Mouse (Mus musculus) MEL (cell line): ENCODE data around the gene Zfpm1. TPM values are rescaled to one million over a fixed set of nuclear protein-coding genes. Genes with fewer than 3 reads are reported as not detected.

Experiments
- DNase-seq: peaks from one replicate; pipeline ENCODE4 v3.0.0; 2011; ENCODE audit warnings: low read depth, low spot score
- H3K27ac ChIP-seq: 2 replicates; pipeline ENCODE4 v1.5.1; 2012; ENCODE audit warnings: low read depth, mild to moderate bottlenecking, control low read depth, low read length, moderate library complexity; ENCODE audit not compliant: control insufficient read depth
- H3K27me3 ChIP-seq, 2 experiments: fragments of 150-350 bp in 1 of 2; sonication (generic) in 1 of 2; 2 replicates each; pipeline ENCODE4 v1.6.1; 2012; ENCODE audit warnings: low read length in 2 of 2, mild to moderate bottlenecking in 2 of 2, improper control_type of control experiment in 1 of 2, moderate library complexity in 1 of 2; ENCODE audit not compliant: insufficient read depth in 2 of 2, control insufficient read depth in 1 of 2
- H3K36me3 ChIP-seq, 2 experiments: 2 replicates each; pipeline ENCODE4 v1.6.1; 2012 to 2014; ENCODE audit warnings: low read length in 2 of 2, improper control_type of control experiment in 1 of 2, inconsistent platforms in 1 of 2, mild to moderate bottlenecking in 1 of 2; ENCODE audit not compliant: insufficient read depth in 2 of 2, control insufficient read depth in 1 of 2
- H3K4me1 ChIP-seq, 2 experiments: fragments of 150-350 bp in 1 of 2; sonication (generic) in 1 of 2; 2 replicates each; pipeline ENCODE4 v1.6.1; 2012; ENCODE audit warnings: low read length in 2 of 2, improper control_type of control experiment in 1 of 2, mild to moderate bottlenecking in 1 of 2; ENCODE audit not compliant: insufficient read depth in 2 of 2, control insufficient read depth in 1 of 2
- H3K4me3 ChIP-seq, 2 experiments: fragments of 150-350 bp in 1 of 2; sonication (generic) in 1 of 2; 2 replicates each; pipeline ENCODE4 v1.5.1; 2012; ENCODE audit warnings: low read depth in 2 of 2, low read length in 2 of 2, mild to moderate bottlenecking in 2 of 2, moderate library complexity in 2 of 2, control low read depth in 1 of 2, improper control_type of control experiment in 1 of 2; ENCODE audit not compliant: control insufficient read depth in 1 of 2, insufficient read depth in 1 of 2
- H3K79me2 ChIP-seq: 2 replicates; pipeline ENCODE4 v1.6.1; 2012; ENCODE audit warnings: mild to moderate bottlenecking, low read length, moderate library complexity; ENCODE audit not compliant: control insufficient read depth, poor library complexity, insufficient read depth
- H3K9ac ChIP-seq: 2 replicates; pipeline ENCODE4 v1.6.1; 2012; ENCODE audit warnings: low read depth, mild to moderate bottlenecking, control low read depth, low read length, moderate library complexity; ENCODE audit not compliant: control insufficient read depth, poor library complexity, severe bottlenecking
- H3K9me3 ChIP-seq: fragments of 150-350 bp; sonication (generic); replicated peaks from 2 replicates; pipeline ENCODE4 v1.6.1; 2012; ENCODE audit warnings: mild to moderate bottlenecking, low read length, improper control_type of control experiment, moderate library complexity; ENCODE audit not compliant: insufficient read depth
- CHD1 ChIP-seq: IDR thresholded peaks from 2 replicates; pipeline ENCODE4 v1.6.1; 2012; ENCODE audit warnings: low read depth, mild to moderate bottlenecking, inconsistent platforms, low read length, improper control_type of control experiment
- ELF1 ChIP-seq: IDR thresholded peaks from 2 replicates; pipeline ENCODE4 v1.6.1; 2014; ENCODE audit warnings: low read depth, mild to moderate bottlenecking, inconsistent platforms, low read length, improper control_type of control experiment, moderate library complexity
- MAFK ChIP-seq: IDR thresholded peaks from 2 replicates; pipeline ENCODE4 v1.6.1; 2011; ENCODE audit warnings: low read depth, mild to moderate bottlenecking, low read length, improper control_type of control experiment, borderline replicate concordance
- MYC ChIP-seq: IDR thresholded peaks from 2 replicates; pipeline ENCODE4 v1.6.1; 2011; ENCODE audit warnings: low read depth, mild to moderate bottlenecking, low read length, improper control_type of control experiment, moderate library complexity
- NRF1 ChIP-seq: IDR thresholded peaks from 2 replicates; pipeline ENCODE4 v1.6.1; 2014; ENCODE audit warnings: low read depth, mild to moderate bottlenecking, inconsistent platforms, low read length, improper control_type of control experiment, moderate library complexity; ENCODE audit not compliant: poor library complexity, insufficient read depth, severe bottlenecking
- SMC3 ChIP-seq: IDR thresholded peaks from 2 replicates; pipeline ENCODE4 v1.6.1; 2011; ENCODE audit warnings: low read depth, low read length, improper control_type of control experiment
- TAL1 ChIP-seq: IDR thresholded peaks from 2 replicates; pipeline ENCODE4 v1.6.1; 2012; ENCODE audit warnings: mild to moderate bottlenecking, inconsistent platforms, low read length, moderate library complexity, mixed read lengths
- USF1 ChIP-seq: IDR thresholded peaks from 2 replicates; pipeline ENCODE4 v1.6.1; 2014; ENCODE audit warnings: low read depth, mild to moderate bottlenecking, inconsistent platforms, low read length, improper control_type of control experiment, moderate library complexity
- ZMIZ1 ChIP-seq: IDR thresholded peaks from 2 replicates; pipeline ENCODE4 v1.6.1; 2012; ENCODE audit warnings: low read depth, mild to moderate bottlenecking, inconsistent platforms, low read length, improper control_type of control experiment, moderate library complexity
- polyA plus RNA-seq, 2 experiments: library from polyadenylated mRNA; stranded (reverse) in 1 of 2; unstranded in 1 of 2; fragments of >175 nt in 1 of 2; fragments of >200 nt in 1 of 2; gene quantifications; 2 replicates each; pipeline versions ENCODE4 v1.2.1 to v1.2.4; 2012; ENCODE audit warnings: low replicate concordance in 2 of 2, low read depth in 1 of 2; ENCODE audit not compliant: insufficient read length in 2 of 2, insufficient read depth in 1 of 2, missing spikeins in 1 of 2
- total RNA-seq: library from RNA; depleted of rRNA; stranded (reverse); fragments of 300-350 nt; gene quantifications from 2 replicates; pipeline ENCODE4 v1.2.3, GENCODE M21; 2012

The Zfpm1 gene
- total and polyA plus RNA-seq, 3 experiments = 133 to 343 (median 260) TPM

DNA sequence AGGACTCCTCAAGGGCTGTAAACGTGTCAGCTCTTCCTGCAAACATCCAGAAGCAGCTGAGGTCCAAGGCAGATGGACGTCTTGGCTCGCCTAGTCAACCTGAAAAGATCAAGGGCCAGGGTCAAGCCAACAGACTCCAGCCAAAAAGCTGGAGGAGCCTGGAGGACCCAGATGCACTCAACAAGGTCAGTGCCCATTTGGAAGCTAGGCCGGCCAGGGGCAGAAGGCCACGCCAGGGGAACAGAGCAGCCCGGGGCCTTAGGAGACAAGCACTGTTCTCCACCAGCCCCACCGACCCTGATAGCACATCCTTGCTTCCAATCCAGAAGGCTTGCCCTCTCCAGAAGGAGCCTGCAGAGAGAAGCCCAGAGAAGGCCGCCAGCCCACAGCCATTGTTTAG, 16.4 kb upstream of the Zfpm1 start:
- Histone ChIP-seq H3K36me3 (0 out of 4 replicates have a peak, but pooled peaks cover 0 to 2% of the 10 kb centered on the region in 2 experiments), H3K9ac (no peak overlapping the region), H3K9me3 (no peaks in the 10 kb centered on the region), H3K79me2 (no peaks in the 10 kb centered on the region), H3K27me3 (no peaks in the 10 kb centered on the region), H3K4me3 (no peak overlapping the region), H3K27ac (no peak overlapping the region), H3K4me1 (no peaks in the 10 kb centered on the region; a peak in 1 of 4 replicates)
- DNase-seq = no peak
- TF ChIP-seq ZMIZ1 (no peak), SMC3 (no peak), MAFK (no peak)

DNA sequence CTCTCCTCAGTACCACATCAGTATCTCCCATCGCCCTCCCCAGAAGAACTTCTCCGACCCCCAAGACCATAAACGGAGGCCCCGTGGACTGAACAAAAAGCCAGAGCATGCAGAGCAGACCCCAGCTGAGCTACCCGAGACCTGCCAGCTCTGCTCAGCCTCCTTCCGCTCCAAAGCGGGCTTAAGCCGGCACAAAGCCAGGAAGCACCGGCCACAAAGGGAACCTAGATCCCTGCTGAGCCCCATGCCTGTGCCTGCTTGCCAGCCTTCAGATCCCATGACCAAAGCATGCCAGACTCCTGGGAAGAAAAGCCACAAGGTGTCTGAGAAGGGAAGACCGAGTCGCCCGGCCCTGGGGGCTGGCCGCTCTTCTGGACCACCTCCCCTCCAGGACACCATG, 15.1 kb upstream of the Zfpm1 start:
- no peaks in the 10 kb centered on the region for H3K79me2 ChIP-seq
- H3K4me1 ChIP-seq = no peaks in the 10 kb centered on the region; a peak in 1 of 4 replicates
- H3K9ac ChIP-seq = no peak overlapping the region
- H3K27ac ChIP-seq = no peak overlapping the region
- H3K9me3 ChIP-seq = no peaks in the 10 kb centered on the region
- 0 out of 4 replicates have a peak, but pooled peaks cover 0 to 2% of the 10 kb centered on the region in 2 experiments for H3K36me3 ChIP-seq
- H3K27me3 ChIP-seq = no peaks in the 10 kb centered on the region
- TF ChIP-seq NRF1 = no peak
- TF ChIP-seq MYC = no peak
- TF ChIP-seq ELF1 = no peak
- TF ChIP-seq TAL1 = no peak
- no peak for TF ChIP-seq USF1
- no peak overlapping the region for H3K4me3 ChIP-seq
- no peak for DNase-seq

DNA sequence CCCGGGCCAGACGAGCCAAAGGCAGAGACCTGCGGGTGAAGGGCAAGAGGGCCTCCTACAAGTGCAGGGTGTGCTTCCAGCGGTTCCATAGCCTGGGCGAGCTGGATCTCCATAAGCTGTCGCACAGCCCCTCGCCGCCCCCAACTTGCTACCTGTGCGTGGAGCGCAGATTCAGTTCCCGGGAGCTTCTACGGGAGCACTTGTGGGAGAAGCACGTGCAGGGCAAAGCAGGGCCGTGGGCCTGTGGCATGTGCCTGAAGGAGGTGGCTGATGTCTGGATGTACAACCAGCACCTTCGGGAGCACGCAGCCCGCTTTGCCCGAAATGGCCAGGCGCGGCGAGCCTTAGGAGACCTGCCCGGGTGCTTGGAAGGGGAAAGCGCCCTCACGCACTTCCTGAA, 13.1 kb upstream of the Zfpm1 start:
- no peak for DNase-seq
- H3K9me3 ChIP-seq = no peaks in the 10 kb centered on the region
- TF ChIP-seq CHD1 (no peak), ZMIZ1 (no peak)
- TF ChIP-seq, all 39 proteins: peak for 0
- Histone ChIP-seq H3K36me3 (0 out of 4 replicates have a peak, but pooled peaks cover 0 to 2% of the 10 kb centered on the region in 2 experiments), H3K27ac (no peak overlapping the region), H3K9ac (peak overlapping the region; percentile 60), H3K79me2 (no peaks in the 10 kb centered on the region), H3K27me3 (no peaks in the 10 kb centered on the region), H3K4me3 (peak overlapping the region; percentile 42 to 46; a peak in 3 of 4 replicates), H3K4me1 (peaks cover 0 to 5% of the 10 kb centered on the region in 2 experiments; a peak in 1 of 4 replicates)
